Mouse (Mus musculus) c-Kit-negative CD71-positive TER-119-positive erythroid progenitor cells, embryonic 14.5 days (primary cell): ENCODE data around the gene 4921511M17Rik.
"Not testable (repeated sequence)": the region's sequence is repeated elsewhere in the genome, so short reads cannot be mapped to it uniquely, and the experiment has no call there.

Experiments used
- DNase-seq: peaks from one replicate; pipeline ENCODE4 v3.0.0-alpha.2; 2013; ENCODE audit warnings: low read depth, low spot score

4921511M17Rik gene

GRCm38 (mm10) chrX:154033727-154034126, at the start of gene 4921511M17Rik:
Gene 4921511M17Rik, minus strand, starts transcription at chrX:154033827.
- DNase-seq: not testable (repeated sequence)

- DNase-seq: not testable (repeated sequence)
These were observed 21.3 kb upstream of the 4921511M17Rik start, which contains the start of gene Gm10057 for GRCm38 (mm10) chrX:154054939-154055338. Gene Gm10057, minus strand, starts transcription at chrX:154055039.

GRCm38 (mm10) chrX:154012540-154012939, 21.1 kb downstream of the 4921511M17Rik start, which contains the start of gene Samt1:
Gene Samt1, minus strand, starts transcription at chrX:154012640.
- not testable (repeated sequence) for DNase-seq

GRCm38 (mm10) chrX:153976914-153977313, 56.7 kb downstream of the 4921511M17Rik start:
- not testable (repeated sequence) for DNase-seq

GRCm38 (mm10) chrX:153976467-153976866, 57.2 kb downstream of the 4921511M17Rik start:
- DNase-seq: not testable (repeated sequence)

GRCm38 (mm10) chrX:153974450-153974849, 59.2 kb downstream of the 4921511M17Rik start:
- DNase-seq: no peak
